8 mouse cellular contexts compared by ENCODE assay signal in genomic region chrX:142226542-142226941, GRCm38 (mm10). TPM values are rescaled to one million over a fixed set of nuclear protein-coding genes. Genes with fewer than 3 reads are reported as not detected.
DNase-seq lines count a peak whose midpoint lies in the region; ATAC-seq lines count a peak whose summit lies in the region.

Nxt2 (plus strand) TSS chrX:142226770.

- DNase-seq in heart, adult 8-10 months (ENCODE audit: low spot score) = no peak
- peak; percentile 34 for DNase-seq in ZHBTc4 (ENCODE audit: low read depth, low spot score)
- no peak for DNase-seq in cerebellum, adult 9-11 months
- no peak for DNase-seq in urinary bladder, postnatal 25 days (ENCODE audit: low spot score)

- 86% methylated on average over 14 of the region's 14 CpGs for whole genome bisulfite sequencing in heart, embryonic 16.5 days
- WGBS in forebrain, embryonic 16.5 days = 93% methylated on average over 14 of the region's 14 CpGs
- 89% methylated on average over 12 of the region's 14 CpGs for WGBS in limb, embryonic 15.5 days
- 90% methylated on average over 12 of the region's 14 CpGs for WGBS in stomach, embryonic 16.5 days

- no peaks in the 10 kb centered on the region for H3K9me3 ChIP-seq in heart, embryonic 16.5 days (replicated peaks; ENCODE audit: control insufficient read depth, low read length)
- H3K9me3 ChIP-seq in forebrain, embryonic 16.5 days (ENCODE audit: control insufficient read depth, low read length) = no peaks in the 10 kb centered on the region
- no peaks in the 10 kb centered on the region for H3K9me3 ChIP-seq in limb, embryonic 15.5 days
- no peaks in the 10 kb centered on the region for H3K9me3 ChIP-seq in stomach, embryonic 16.5 days (replicated peaks; ENCODE audit: control insufficient read depth, low read length)

- H3K27ac ChIP-seq in heart, embryonic 16.5 days (ENCODE audit: low read length) = peak within 1 kb of the TSS; percentile 92; the same call in 1 of the 2 replicates
- H3K27ac ChIP-seq in forebrain, embryonic 16.5 days (ENCODE audit: low read length) = no peak within 1 kb of the TSS
- H3K27ac ChIP-seq in limb, embryonic 15.5 days = no peak within 1 kb of the TSS
- no peak within 1 kb of the TSS; the same call in 1 of the 2 replicates for H3K27ac ChIP-seq in stomach, embryonic 16.5 days (ENCODE audit: low read length)

- no peaks in the 10 kb centered on the region for H3K36me3 ChIP-seq in heart, embryonic 16.5 days (ENCODE audit: control insufficient read depth, insufficient read depth)
- H3K36me3 ChIP-seq in forebrain, embryonic 16.5 days (ENCODE audit: control insufficient read depth, insufficient read depth) = no peaks in the 10 kb centered on the region
- no peaks in the 10 kb centered on the region for H3K36me3 ChIP-seq in limb, embryonic 15.5 days
- no peaks in the 10 kb centered on the region for H3K36me3 ChIP-seq in stomach, embryonic 16.5 days (ENCODE audit: control insufficient read depth, insufficient read depth, low read length)

- peak within 1 kb of the TSS; percentile 68 for H3K4me2 ChIP-seq in heart, embryonic 16.5 days (ENCODE audit: low read depth, low read length)
- H3K4me2 ChIP-seq in forebrain, embryonic 16.5 days (ENCODE audit: low read length) = peak within 1 kb of the TSS; percentile 51
- peak within 1 kb of the TSS; percentile 42 for H3K4me2 ChIP-seq in limb, embryonic 15.5 days
- peak within 1 kb of the TSS; percentile 60 for H3K4me2 ChIP-seq in stomach, embryonic 16.5 days (ENCODE audit: low read depth, low read length)

- peak within 1 kb of the TSS; percentile 66 for H3K4me3 ChIP-seq in heart, embryonic 16.5 days (ENCODE audit: low read length)
- peak within 1 kb of the TSS; percentile 57 for H3K4me3 ChIP-seq in forebrain, embryonic 16.5 days (replicated peaks; ENCODE audit: low read length)
- peak within 1 kb of the TSS; percentile 53 for H3K4me3 ChIP-seq in limb, embryonic 15.5 days
- peak within 1 kb of the TSS; percentile 61 for H3K4me3 ChIP-seq in stomach, embryonic 16.5 days (replicated peaks; ENCODE audit: low read length)

- no peak for ATAC-seq in heart, embryonic 16.5 days (replicated peaks; ENCODE audit: extremely low read depth, insufficient read depth, low FRiP score)
- ATAC-seq in forebrain, embryonic 16.5 days = no peak
- no peak for ATAC-seq in limb, embryonic 15.5 days (ENCODE audit: insufficient number of reproducible peaks, low FRiP score, low TSS enrichment, low read depth)
- ATAC-seq in stomach, embryonic 16.5 days (ENCODE audit: insufficient read depth, low FRiP score) = no peak

- H3K4me1 ChIP-seq in heart, embryonic 16.5 days (ENCODE audit: control insufficient read depth, insufficient read depth, low read length) = no peaks in the 10 kb centered on the region
- H3K4me1 ChIP-seq in forebrain, embryonic 16.5 days (replicated peaks; ENCODE audit: control insufficient read depth, insufficient read depth, low read length) = no peaks in the 10 kb centered on the region
- no peaks in the 10 kb centered on the region for H3K4me1 ChIP-seq in limb, embryonic 15.5 days
- no peaks in the 10 kb centered on the region for H3K4me1 ChIP-seq in stomach, embryonic 16.5 days (ENCODE audit: control insufficient read depth, insufficient read depth, low read length)

- H3K9ac ChIP-seq in heart, embryonic 16.5 days (ENCODE audit: low read length) = no peak within 1 kb of the TSS
- no peak within 1 kb of the TSS for H3K9ac ChIP-seq in forebrain, embryonic 16.5 days (replicated peaks; ENCODE audit: low read depth, low read length)
- no peak within 1 kb of the TSS for H3K9ac ChIP-seq in limb, embryonic 15.5 days
- no peak within 1 kb of the TSS for H3K9ac ChIP-seq in stomach, embryonic 16.5 days (ENCODE audit: low read length)

- H3K27me3 ChIP-seq in heart, embryonic 16.5 days (ENCODE audit: control insufficient read depth, insufficient read depth, low read length) = no peaks in the 10 kb centered on the region
- H3K27me3 ChIP-seq in forebrain, embryonic 16.5 days (replicated peaks; ENCODE audit: control insufficient read depth, insufficient read depth, low read length) = no peaks in the 10 kb centered on the region
- no peaks in the 10 kb centered on the region for H3K27me3 ChIP-seq in limb, embryonic 15.5 days
- no peaks in the 10 kb centered on the region for H3K27me3 ChIP-seq in stomach, embryonic 16.5 days (ENCODE audit: control insufficient read depth, insufficient read depth, low read length)

RNA-seq across cellular contexts. Expression of gene Nxt2, which starts in this region (rescaled TPM):
- polyA plus RNA-seq in heart, embryonic 16.5 days (2015; fragmentation: Nextera tagmentation; extraction: Ambion mirVana) = 10.3 and 12.3 TPM in 2 replicates
- 1 to 10 TPM; 6.1 to 7.4 (median 6.4) TPM for total RNA-seq in heart, adult 8-10 months (2022)
- 24.1 and 30.4 TPM in 2 replicates for polyA plus RNA-seq in forebrain, embryonic 16.5 days (2015; fragmentation: Nextera tagmentation; extraction: Ambion mirVana)
- polyA plus RNA-seq in limb, embryonic 15.5 days (2015; fragmentation: Nextera tagmentation; extraction: Ambion mirVana) = 17.8 and 17.9 TPM in 2 replicates
- 23.7 and 25.7 TPM in 2 replicates for polyA plus RNA-seq in stomach, embryonic 16.5 days (2015; fragmentation: Nextera tagmentation; extraction: Ambion mirVana)
